Mouse (Mus musculus) B cell, adult 2 months (primary cell): ENCODE measurements around the gene Olfr399.

Experiments used
- DNase-seq, 2 experiments: peaks; one replicate each; pipeline ENCODE4 v3.0.0; 2022

The Olfr399 gene

GRCm38 (mm10) chr11:74056451-74056850, at the start of gene Olfr399, which contains the start of gene Olfr139:
TSS of gene Olfr399 (minus strand) at chr11:74056615.
TSS of gene Olfr139 (minus strand) at chr11:74056551.
- DNase-seq: no peak

GRCm38 (mm10) chr11:74105066-74105465, 48.7 kb upstream of the Olfr399 start:
- DNase-seq: no peak

- no peak for DNase-seq
These were observed 45.1 kb upstream of the Olfr399 start for GRCm38 (mm10) chr11:74101507-74101906.

GRCm38 (mm10) chr11:74100724-74101123, 44.3 kb upstream of the Olfr399 start:
- DNase-seq: no peak

- DNase-seq: no peak
These were observed 13.2 kb upstream of the Olfr399 start, which contains the start of gene Zfp616 for GRCm38 (mm10) chr11:74069655-74070054. TSS of gene Zfp616 (plus strand) at chr11:74069955.

- DNase-seq: no peak
These were observed 5.1 kb downstream of the Olfr399 start for GRCm38 (mm10) chr11:74051347-74051746.
